Mouse (Mus musculus): ENCODE results near the gene Kif2c. TPM values are rescaled to one million over a fixed set of nuclear protein-coding genes. Genes with fewer than 3 reads are reported as not detected.

Gene Kif2c
- total and polyA plus RNA-seq, 3 experiments: 33.9 to 40.3 (median 34.0) TPM

- peak; percentile 28; the same call in 1 of the 2 replicates for TF ChIP-seq TCF12 (IDR thresholded peaks at IDR 0.05; ENCODE audit: low read depth, low read length)
- TF ChIP-seq MAFK (IDR thresholded peaks at IDR 0.05; ENCODE audit: insufficient replicate concordance, low read length): 0 out of 2 replicates have a peak, but pooled peaks have one; percentile 60
- TF ChIP-seq E2F4 (IDR thresholded peaks at IDR 0.05; ENCODE audit: insufficient replicate concordance, low read depth, low read length): 0 out of 2 replicates have a peak, but pooled peaks have one; percentile 29
- TF ChIP-seq MAZ (IDR thresholded peaks at IDR 0.05; ENCODE audit: low read depth, low read length): no peak
- TF ChIP-seq MYC (IDR thresholded peaks at IDR 0.05; ENCODE audit: low read depth, low read length): peak; percentile 59; the same call in 1 of the 2 replicates
- no peak for TF ChIP-seq UBTF (IDR thresholded peaks at IDR 0.05; ENCODE audit: low read depth, low read length)
- no peak for TF ChIP-seq JUN (IDR thresholded peaks at IDR 0.05; ENCODE audit: insufficient read depth, low read depth, low read length)
- no peak for TF ChIP-seq MXI1 (IDR thresholded peaks at IDR 0.05; ENCODE audit: low read depth, low read length)
- TF ChIP-seq GABPA (IDR thresholded peaks at IDR 0.05; ENCODE audit: insufficient replicate concordance, low read depth, low read length): no peak
- TF ChIP-seq ZMIZ1 (IDR thresholded peaks at IDR 0.05; ENCODE audit: low read depth, low read length): peak; percentile 100
Measured at GRCm38 (mm10) chr4:117210147-117211074, 28.0 kb upstream of the Kif2c start (continued).

GRCm38 (mm10) chr4:117209592-117209991 is 27.2 kb upstream of the Kif2c start:
- H3K9ac ChIP-seq (ENCODE audit: insufficient read depth, low read depth): no peak overlapping the region
- dilution Hi-C loops (cut with MboI; ENCODE audit: extremely low pct_ligation_motif_present, extremely low pct_unique_long_range_greater_than_20kb, low sequenced_read_pairs): no loop called here
- no peak overlapping the region for H3K4me3 ChIP-seq (replicated peaks in 1 of 3; ENCODE audit: low read depth in 2 of 3, low read length in 2 of 3, poor library complexity in 1 of 3)
- H3K79me2 ChIP-seq (replicated peaks; ENCODE audit: control insufficient read depth, extremely low read depth, insufficient read depth, poor library complexity, severe bottlenecking): no peaks in the 10 kb centered on the region
- no peaks in the 10 kb centered on the region for H3K27me3 ChIP-seq (replicated peaks)
- peaks cover 4 to 14% of the 10 kb centered on the region in 2 experiments; a peak in 3 of 4 replicates for H3K4me1 ChIP-seq (ENCODE audit: control insufficient read depth in 1 of 2, insufficient read depth in 2 of 2)
- no peak for DNase-seq (ENCODE audit: extremely low read depth)
- H3K9me3 ChIP-seq (replicated peaks; ENCODE audit: low read length): no peaks in the 10 kb centered on the region
- peaks cover 0 to 30% of the 10 kb centered on the region in 2 experiments for H3K36me3 ChIP-seq (replicated peaks in 1 of 2; ENCODE audit: control insufficient read depth in 1 of 2, insufficient read depth in 1 of 2, low read length in 1 of 2)
- no peak overlapping the region for H3K4me2 ChIP-seq (ENCODE audit: insufficient read depth, low read depth, poor library complexity, severe bottlenecking)
- in situ Hi-C loops (cut with MboI; ENCODE audit: low pct_ligation_motif_present, low pct_unique_long_range_greater_than_20kb, low sequenced_read_pairs): no loop called here
- TF ChIP-seq JUN (IDR thresholded peaks at IDR 0.05; ENCODE audit: insufficient read depth, low read depth, low read length) (no peak), ELF1 (IDR thresholded peaks at IDR 0.05; ENCODE audit: low read depth, low read length) (no peak), GABPA (IDR thresholded peaks at IDR 0.05; ENCODE audit: insufficient replicate concordance, low read depth, low read length) (no peak), EP300 (IDR thresholded peaks at IDR 0.05; ENCODE audit: low read length) (no peak), IRF4 (IDR thresholded peaks at IDR 0.05; ENCODE audit: low read depth, low read length) (no peak), MYC (IDR thresholded peaks at IDR 0.05; ENCODE audit: low read depth, low read length) (no peak), BHLHE40 (IDR thresholded peaks at IDR 0.05; ENCODE audit: low read depth, low read length) (no peak), CTCF (conservative IDR thresholded peaks at IDR 0.05 in 1 of 2, IDR thresholded peaks at IDR 0.05 in 1 of 2; ENCODE audit: low read depth in 2 of 2, low read length in 2 of 2) (no peak), USF1 (IDR thresholded peaks at IDR 0.05; ENCODE audit: low read depth, low read length) (no peak), USF2 (conservative IDR thresholded peaks at IDR 0.05; ENCODE audit: low read depth, low read length) (no peak), KAT2A (IDR thresholded peaks at IDR 0.05; ENCODE audit: insufficient replicate concordance, low read length) (no peak), SIN3A (IDR thresholded peaks at IDR 0.05; ENCODE audit: low read length) (no peak), UBTF (IDR thresholded peaks at IDR 0.05; ENCODE audit: low read depth, low read length) (no peak), MXI1 (IDR thresholded peaks at IDR 0.05; ENCODE audit: low read depth, low read length) (no peak), TCF12 (IDR thresholded peaks at IDR 0.05; ENCODE audit: low read depth, low read length) (no peak), HCFC1 (IDR thresholded peaks at IDR 0.05; ENCODE audit: low read depth, low read length) (no peak), E2F4 (IDR thresholded peaks at IDR 0.05; ENCODE audit: insufficient replicate concordance, low read depth, low read length) (no peak)
- H3K27ac ChIP-seq (ENCODE audit: insufficient read depth, low read depth): no peak overlapping the region

All from CH12.LX (cell line).